Mouse (Mus musculus): ENCODE data around the gene Hs3st4. TPM values are rescaled to one million over a fixed set of nuclear protein-coding genes. Genes with fewer than 3 reads are reported as not detected.

The Hs3st4 gene
- polyA plus RNA-seq, 1 experiment from 2014 or later, result 0.05 TPM

GRCm38 (mm10) chr7:124170001-124170400 is 187.3 kb downstream of the Hs3st4 start:
- H3K4me2 ChIP-seq (ENCODE audit: low read depth, low read length), result no peak overlapping the region

GRCm38 (mm10) chr7:124171992-124172391 is 189.3 kb downstream of the Hs3st4 start:
- no peak for ATAC-seq
- Histone ChIP-seq H3K4me2 (ENCODE audit: low read depth, low read length) (no peak overlapping the region), H3K27ac (ENCODE audit: low read length) (no peak overlapping the region), H3K9ac (ENCODE audit: low read depth, low read length) (no peak overlapping the region), H3K4me1 (ENCODE audit: control insufficient read depth, insufficient read depth, low read length) (no peaks in the 10 kb centered on the region), H3K36me3 (ENCODE audit: control insufficient read depth, insufficient read depth, low read length) (no peaks in the 10 kb centered on the region), H3K9me3 (ENCODE audit: control insufficient read depth, low read length) (no peaks in the 10 kb centered on the region), H3K4me3 (ENCODE audit: low read length) (no peak overlapping the region), H3K27me3 (replicated peaks; ENCODE audit: control insufficient read depth, insufficient read depth, low read length) (no peaks in the 10 kb centered on the region)

More at GRCm38 (mm10) chr7:124170001-124170400, 187.3 kb downstream of the Hs3st4 start:
- H3K27me3 ChIP-seq (replicated peaks; ENCODE audit: control insufficient read depth, insufficient read depth, low read length), result no peaks in the 10 kb centered on the region
- H3K9me3 ChIP-seq (ENCODE audit: control insufficient read depth, low read length), result no peaks in the 10 kb centered on the region
- no peaks in the 10 kb centered on the region for H3K36me3 ChIP-seq (ENCODE audit: control insufficient read depth, insufficient read depth, low read length)
- no peaks in the 10 kb centered on the region for H3K4me1 ChIP-seq (ENCODE audit: control insufficient read depth, insufficient read depth, low read length)
- no peak overlapping the region for H3K27ac ChIP-seq (ENCODE audit: low read length)
- ATAC-seq, result no peak
- H3K4me3 ChIP-seq (ENCODE audit: low read length), result no peak overlapping the region
- H3K9ac ChIP-seq (ENCODE audit: low read depth, low read length), result no peak overlapping the region
- WGBS, result 89% methylated on average over 2 of the region's 2 CpGs

GRCm38 (mm10) chr7:124180926-124181325 is 198.3 kb downstream of the Hs3st4 start:
- no peak for ATAC-seq
- no peaks in the 10 kb centered on the region for H3K9me3 ChIP-seq (ENCODE audit: control insufficient read depth, low read length)
- no peaks in the 10 kb centered on the region for H3K36me3 ChIP-seq (ENCODE audit: control insufficient read depth, insufficient read depth, low read length)
- no peak overlapping the region for H3K9ac ChIP-seq (ENCODE audit: low read depth, low read length)
- H3K4me2 ChIP-seq (ENCODE audit: low read depth, low read length), result no peak overlapping the region
- 86% methylated on average over 3 of the region's 3 CpGs for WGBS
- no peak overlapping the region for H3K27ac ChIP-seq (ENCODE audit: low read length)
- no peaks in the 10 kb centered on the region for H3K27me3 ChIP-seq (replicated peaks; ENCODE audit: control insufficient read depth, insufficient read depth, low read length)
- H3K4me3 ChIP-seq (ENCODE audit: low read length), result no peak overlapping the region
- H3K4me1 ChIP-seq (ENCODE audit: control insufficient read depth, insufficient read depth, low read length), result no peaks in the 10 kb centered on the region

GRCm38 (mm10) chr7:124184693-124185092 is 202.0 kb downstream of the Hs3st4 start:
- Histone ChIP-seq H3K27ac (ENCODE audit: low read length) (no peak overlapping the region), H3K9me3 (ENCODE audit: control insufficient read depth, low read length) (no peaks in the 10 kb centered on the region), H3K27me3 (replicated peaks; ENCODE audit: control insufficient read depth, insufficient read depth, low read length) (no peaks in the 10 kb centered on the region), H3K4me1 (ENCODE audit: control insufficient read depth, insufficient read depth, low read length) (no peaks in the 10 kb centered on the region), H3K4me2 (ENCODE audit: low read depth, low read length) (no peak overlapping the region), H3K36me3 (ENCODE audit: control insufficient read depth, insufficient read depth, low read length) (no peaks in the 10 kb centered on the region), H3K4me3 (ENCODE audit: low read length) (no peak overlapping the region), H3K9ac (ENCODE audit: low read depth, low read length) (no peak overlapping the region)
- no peak for ATAC-seq
- 79% methylated on average over 1 of the region's 1 CpGs for WGBS

GRCm38 (mm10) chr7:124198811-124199570 is 216.3 kb downstream of the Hs3st4 start:
- no peak overlapping the region for H3K4me3 ChIP-seq (ENCODE audit: low read length)
- 77% methylated on average over 6 of the region's 6 CpGs for WGBS
- no peak overlapping the region for H3K9ac ChIP-seq (ENCODE audit: low read depth, low read length)
- no peaks in the 10 kb centered on the region for H3K36me3 ChIP-seq (ENCODE audit: control insufficient read depth, insufficient read depth, low read length)
- no peaks in the 10 kb centered on the region for H3K9me3 ChIP-seq (ENCODE audit: control insufficient read depth, low read length)
- no peak overlapping the region for H3K4me2 ChIP-seq (ENCODE audit: low read depth, low read length)
- no peaks in the 10 kb centered on the region for H3K4me1 ChIP-seq (ENCODE audit: control insufficient read depth, insufficient read depth, low read length)
- no peaks in the 10 kb centered on the region for H3K27me3 ChIP-seq (replicated peaks; ENCODE audit: control insufficient read depth, insufficient read depth, low read length)
- H3K27ac ChIP-seq (ENCODE audit: low read length), result no peak overlapping the region
- no peak for ATAC-seq

GRCm38 (mm10) chr7:124216921-124217320 is 234.3 kb downstream of the Hs3st4 start:
- ATAC-seq, result no peak
- Histone ChIP-seq H3K36me3 (ENCODE audit: control insufficient read depth, insufficient read depth, low read length) (no peaks in the 10 kb centered on the region), H3K27me3 (replicated peaks; ENCODE audit: control insufficient read depth, insufficient read depth, low read length) (no peaks in the 10 kb centered on the region), H3K4me1 (ENCODE audit: control insufficient read depth, insufficient read depth, low read length) (no peaks in the 10 kb centered on the region), H3K9ac (ENCODE audit: low read depth, low read length) (no peak overlapping the region), H3K4me2 (ENCODE audit: low read depth, low read length) (no peak overlapping the region), H3K9me3 (ENCODE audit: control insufficient read depth, low read length) (no peaks in the 10 kb centered on the region), H3K4me3 (ENCODE audit: low read length) (no peak overlapping the region), H3K27ac (ENCODE audit: low read length) (no peak overlapping the region)
- WGBS, result 83% methylated on average over 1 of the region's 1 CpGs

- 64% methylated on average over 10 of the region's 10 CpGs for WGBS
- Histone ChIP-seq H3K9ac (ENCODE audit: low read depth, low read length) (no peak overlapping the region), H3K4me2 (ENCODE audit: low read depth, low read length) (no peak overlapping the region), H3K4me3 (ENCODE audit: low read length) (no peak overlapping the region), H3K4me1 (ENCODE audit: control insufficient read depth, insufficient read depth, low read length) (no peaks in the 10 kb centered on the region), H3K27ac (ENCODE audit: low read length) (no peak overlapping the region), H3K27me3 (replicated peaks; ENCODE audit: control insufficient read depth, insufficient read depth, low read length) (no peaks in the 10 kb centered on the region), H3K9me3 (ENCODE audit: control insufficient read depth, low read length) (no peaks in the 10 kb centered on the region), H3K36me3 (ENCODE audit: control insufficient read depth, insufficient read depth, low read length) (no peaks in the 10 kb centered on the region)
- no peak for ATAC-seq
These were observed 237.9 kb downstream of the Hs3st4 start for GRCm38 (mm10) chr7:124220556-124220955.

- Histone ChIP-seq H3K9me3 (ENCODE audit: control insufficient read depth, low read length) (no peaks in the 10 kb centered on the region), H3K9ac (ENCODE audit: low read depth, low read length) (no peak overlapping the region), H3K4me3 (ENCODE audit: low read length) (no peak overlapping the region), H3K36me3 (ENCODE audit: control insufficient read depth, insufficient read depth, low read length) (no peaks in the 10 kb centered on the region), H3K4me2 (ENCODE audit: low read depth, low read length) (no peak overlapping the region), H3K27me3 (replicated peaks; ENCODE audit: control insufficient read depth, insufficient read depth, low read length) (no peaks in the 10 kb centered on the region), H3K27ac (ENCODE audit: low read length) (no peak overlapping the region), H3K4me1 (ENCODE audit: control insufficient read depth, insufficient read depth, low read length) (no peaks in the 10 kb centered on the region)
- WGBS, result 79% methylated on average over 4 of the region's 4 CpGs
- no peak for ATAC-seq
These were observed 255.4 kb downstream of the Hs3st4 start for GRCm38 (mm10) chr7:124237896-124238670.

- Histone ChIP-seq H3K36me3 (ENCODE audit: control insufficient read depth, insufficient read depth, low read length) (no peaks in the 10 kb centered on the region), H3K27ac (ENCODE audit: low read length) (no peak overlapping the region), H3K4me1 (ENCODE audit: control insufficient read depth, insufficient read depth, low read length) (no peaks in the 10 kb centered on the region), H3K4me2 (ENCODE audit: low read depth, low read length) (no peak overlapping the region), H3K9ac (ENCODE audit: low read depth, low read length) (no peak overlapping the region), H3K9me3 (ENCODE audit: control insufficient read depth, low read length) (no peaks in the 10 kb centered on the region), H3K4me3 (ENCODE audit: low read length) (no peak overlapping the region), H3K27me3 (replicated peaks; ENCODE audit: control insufficient read depth, insufficient read depth, low read length) (no peaks in the 10 kb centered on the region)
- WGBS, result 48% methylated on average over 7 of the region's 7 CpGs
- ATAC-seq, result no peak
These were observed 257.4 kb downstream of the Hs3st4 start for GRCm38 (mm10) chr7:124239903-124240647.
